Mouse (Mus musculus): Measurements from ENCODE around the gene Srsf11.

The Srsf11 gene

DNA sequence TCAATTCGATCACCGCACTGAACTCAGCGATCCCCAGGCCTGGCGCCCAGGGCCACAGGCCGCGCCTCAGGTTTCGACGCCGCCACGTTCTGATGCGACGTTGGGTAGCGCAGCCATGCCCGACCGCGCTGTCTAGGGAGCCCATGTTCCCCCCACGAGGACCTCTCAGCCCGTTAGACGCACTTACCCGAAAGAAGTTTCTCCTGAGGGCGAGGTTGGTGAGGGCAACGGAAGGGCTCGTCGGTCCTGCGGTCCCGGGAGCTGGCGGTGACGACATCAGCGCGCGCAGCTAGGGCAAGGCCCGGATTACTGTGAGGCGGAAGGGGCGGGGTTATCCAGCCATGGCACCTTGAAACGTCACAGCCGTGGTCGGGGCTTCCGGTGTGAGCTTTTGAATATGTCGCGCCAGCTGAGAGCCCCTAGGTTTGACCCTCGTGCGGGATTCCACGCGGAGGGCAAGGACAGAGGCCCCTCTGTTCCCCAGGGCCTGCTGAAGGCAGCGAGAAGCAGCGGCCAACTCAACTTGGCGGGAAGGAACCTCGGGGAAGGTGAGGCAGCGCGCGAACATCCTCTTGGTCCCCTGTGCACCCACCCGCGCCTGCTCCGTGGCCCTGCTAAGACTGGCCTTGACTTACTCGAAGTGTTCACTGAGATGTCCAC, at the start of gene Srsf11, which contains the start of gene Lrrc40:
Srsf11 (minus strand) TSS at position 311 of the 660 bp plus-strand sequence.
Lrrc40 (plus strand) TSS at position 334 of the 660 bp plus-strand sequence.
- peak; percentile 94 for DNase-seq (ENCODE audit: low read depth, low spot score)

DNA sequence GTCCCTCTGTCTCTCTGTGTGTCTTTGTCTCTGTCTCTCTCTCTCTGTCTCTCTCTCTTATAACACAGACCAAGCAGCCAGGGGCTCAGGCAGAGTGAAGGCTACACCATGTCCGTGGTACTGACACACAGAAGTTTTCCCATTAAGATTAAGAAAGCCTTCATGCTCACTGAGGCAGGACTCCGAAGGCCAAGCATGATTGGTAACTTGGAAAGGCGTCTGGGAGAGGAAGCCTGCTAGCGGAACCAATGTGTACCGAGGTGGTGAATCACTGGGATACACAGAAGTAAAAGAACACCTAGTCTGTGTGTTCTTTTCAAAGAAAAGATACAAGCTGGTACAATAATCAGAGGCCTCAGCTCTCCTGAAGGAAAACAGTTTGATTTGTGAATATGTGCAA, 41.4 kb upstream of the Srsf11 start:
- no peak for DNase-seq (ENCODE audit: low read depth, low spot score)

DNA sequence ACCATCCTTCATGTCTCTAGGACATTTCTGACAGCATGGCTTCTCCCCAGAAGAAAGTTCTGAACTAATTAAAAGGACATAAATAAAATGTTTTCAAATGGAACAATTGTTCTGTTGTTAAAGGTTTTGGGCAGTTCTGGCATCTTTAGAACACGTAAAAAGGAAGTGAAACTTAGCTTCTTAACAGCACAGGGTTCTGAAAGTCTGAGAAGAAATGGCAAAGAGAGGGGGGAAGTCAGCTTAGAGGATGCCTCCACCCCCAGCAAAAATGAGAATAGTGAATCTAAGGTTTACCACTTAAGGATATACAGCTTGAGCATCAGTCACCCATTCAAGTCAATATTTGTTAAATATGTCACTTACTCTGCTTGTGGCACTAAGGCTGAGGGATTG, 40.9 kb upstream of the Srsf11 start:
- no peak for DNase-seq (ENCODE audit: low read depth, low spot score)

GRCm38 (mm10) chr3:158076685-158077379, 40.4 kb upstream of the Srsf11 start:
- no peak for DNase-seq (ENCODE audit: low read depth, low spot score)

DNA sequence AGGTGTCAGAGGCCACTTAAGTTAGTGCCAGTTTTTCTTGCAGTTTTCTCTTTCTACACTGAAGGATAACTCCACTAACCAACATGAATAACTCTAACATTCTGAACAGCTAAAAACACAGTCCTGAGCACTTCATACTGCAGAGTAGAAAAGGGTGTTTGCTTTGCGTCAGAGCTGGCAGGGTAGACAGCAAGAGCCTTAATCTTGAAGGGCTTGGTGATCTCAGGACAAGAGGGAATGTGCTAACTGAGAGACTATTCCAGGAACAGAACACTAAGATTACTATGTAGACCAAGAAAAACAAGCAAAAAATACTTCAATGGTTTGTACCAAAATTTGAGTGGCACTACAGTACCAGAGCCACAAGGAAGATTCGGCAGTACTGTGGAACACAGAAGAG, 38.6 kb upstream of the Srsf11 start:
- DNase-seq (ENCODE audit: low read depth, low spot score): no peak

DNA sequence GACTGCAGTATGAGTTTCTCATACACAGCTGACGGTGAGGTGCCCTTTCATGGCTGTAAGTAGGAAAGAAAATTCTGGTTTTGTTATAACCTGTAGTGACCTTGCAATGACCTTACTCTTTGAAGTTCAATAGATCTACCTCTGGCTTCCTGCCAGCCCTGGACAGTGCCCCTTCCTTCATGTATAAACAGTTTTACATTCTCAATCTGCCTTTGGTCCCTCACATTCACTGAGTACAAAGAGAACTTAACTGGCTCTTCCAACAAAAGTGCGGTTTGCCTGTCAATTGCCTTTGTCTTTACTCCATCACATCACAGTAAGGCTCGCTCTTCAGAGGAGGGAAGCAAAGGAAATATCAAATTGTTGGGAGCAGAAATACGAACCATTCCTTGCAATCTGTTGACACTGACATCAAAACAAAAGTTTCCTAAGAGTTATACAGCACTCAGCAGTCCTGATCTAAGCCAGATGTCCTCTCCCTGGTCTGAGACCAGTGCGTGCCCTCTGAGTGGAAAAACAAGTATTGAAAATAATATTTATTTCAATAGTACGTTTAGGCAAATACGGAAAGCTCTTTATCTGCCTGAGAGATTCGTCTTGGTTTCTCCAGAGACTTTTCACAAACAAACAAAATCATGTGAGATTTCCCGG, 32.3 kb upstream of the Srsf11 start:
- DNase-seq (ENCODE audit: low read depth, low spot score): no peak

- DNase-seq (ENCODE audit: low read depth, low spot score): no peak
Observed at GRCm38 (mm10) chr3:158067916-158068315, 31.5 kb upstream of the Srsf11 start.

- no peak for DNase-seq (ENCODE audit: low read depth, low spot score)
Observed at GRCm38 (mm10) chr3:158065256-158065655, 28.8 kb upstream of the Srsf11 start.

GRCm38 (mm10) chr3:158061811-158062523, 25.5 kb upstream of the Srsf11 start:
- no peak for DNase-seq (ENCODE audit: low read depth, low spot score)

DNA sequence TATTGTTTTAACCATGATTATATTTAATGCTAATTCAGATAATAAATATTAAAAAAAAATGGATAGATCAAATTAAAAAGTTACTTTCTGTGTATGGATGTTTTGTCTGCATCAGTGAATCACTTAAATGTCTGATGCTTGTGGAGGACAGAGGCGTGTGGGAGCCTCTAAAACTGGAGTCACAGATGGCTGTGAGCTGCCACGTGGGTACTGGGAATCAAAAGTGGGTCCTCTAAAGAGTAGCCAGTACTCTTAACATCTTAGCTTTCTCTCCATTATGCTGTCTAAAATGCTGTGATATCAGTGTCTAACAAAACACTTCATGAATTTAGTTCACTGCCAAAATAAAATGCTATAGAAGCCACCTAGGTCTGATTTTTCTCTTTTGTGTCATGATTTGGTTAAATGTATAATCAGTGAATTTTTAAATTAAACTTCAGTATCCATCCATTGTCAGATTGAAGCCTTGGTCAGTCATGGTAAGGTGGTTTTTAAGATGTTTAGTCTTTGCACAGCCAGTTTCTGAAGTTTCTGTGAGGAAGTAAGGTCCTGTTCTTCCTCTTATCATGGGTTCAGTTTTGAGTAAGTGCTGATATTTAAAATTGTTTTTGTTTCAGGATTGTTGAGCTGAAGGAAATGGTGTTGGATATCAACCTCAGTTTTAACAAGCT, 24.3 kb upstream of the Srsf11 start:
- peak; percentile 53 for DNase-seq (ENCODE audit: low read depth, low spot score)

GRCm38 (mm10) chr3:158049508-158049907, 13.1 kb upstream of the Srsf11 start:
- no peak for DNase-seq (ENCODE audit: low read depth, low spot score)

DNA sequence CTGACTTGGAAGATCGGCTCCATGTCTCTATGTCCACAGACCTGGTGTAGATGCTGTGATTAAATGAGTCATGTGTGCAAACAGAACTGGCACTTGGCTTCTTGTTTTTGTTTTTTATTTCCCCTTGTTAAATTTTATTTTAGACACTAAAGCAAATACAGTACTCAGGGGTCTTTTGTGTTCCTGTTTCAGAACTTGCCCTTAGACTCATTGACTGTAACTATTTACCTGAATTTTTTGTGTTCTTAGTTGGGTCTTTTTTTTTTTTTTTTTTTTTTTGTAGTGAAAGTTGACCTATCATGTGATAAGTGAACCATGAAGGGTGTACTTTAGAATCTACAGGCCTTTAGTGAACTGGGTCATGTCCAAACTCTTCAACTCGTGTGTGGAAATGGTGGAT, 4.3 kb upstream of the Srsf11 start:
- DNase-seq (ENCODE audit: low read depth, low spot score): no peak

GRCm38 (mm10) chr3:158038106-158038505, 1.7 kb upstream of the Srsf11 start:
- no peak for DNase-seq (ENCODE audit: low read depth, low spot score)

GRCm38 (mm10) chr3:158035866-158036265, 573 bp downstream of the Srsf11 start:
- DNase-seq (ENCODE audit: low read depth, low spot score): no peak

- no peak for DNase-seq (ENCODE audit: low read depth, low spot score)
Observed at GRCm38 (mm10) chr3:158032106-158032505, 4.3 kb downstream of the Srsf11 start.

- peak; percentile 76 for DNase-seq (ENCODE audit: low read depth, low spot score)
Observed at GRCm38 (mm10) chr3:158031371-158031925, 5.0 kb downstream of the Srsf11 start.

DNA sequence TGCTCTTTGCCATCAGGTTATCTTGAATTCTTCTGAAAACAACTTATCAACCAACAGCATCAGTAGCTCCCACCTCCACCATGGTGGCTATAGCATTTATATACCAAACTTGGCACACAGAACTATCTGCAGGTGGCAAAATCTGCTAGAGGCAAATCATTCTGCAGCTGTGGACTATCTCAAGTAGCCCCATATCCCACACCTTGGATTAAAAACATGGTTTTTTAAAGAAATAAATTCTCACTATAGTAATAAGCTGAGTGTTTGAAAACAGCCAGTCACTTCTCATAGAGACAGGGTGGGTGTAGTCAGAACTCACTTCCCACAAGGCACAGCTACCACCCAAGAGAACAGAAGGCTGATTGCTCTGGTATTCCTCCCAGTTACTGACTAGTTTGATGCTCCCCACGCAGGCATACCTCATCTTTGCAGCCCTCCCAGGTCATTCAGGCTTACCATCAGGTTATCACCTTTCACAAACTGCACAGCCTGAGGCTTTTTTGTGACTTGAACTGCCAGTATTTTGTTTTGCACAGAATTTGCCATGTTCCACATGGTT, 26.6 kb downstream of the Srsf11 start:
- DNase-seq (ENCODE audit: low read depth, low spot score): no peak

DNA sequence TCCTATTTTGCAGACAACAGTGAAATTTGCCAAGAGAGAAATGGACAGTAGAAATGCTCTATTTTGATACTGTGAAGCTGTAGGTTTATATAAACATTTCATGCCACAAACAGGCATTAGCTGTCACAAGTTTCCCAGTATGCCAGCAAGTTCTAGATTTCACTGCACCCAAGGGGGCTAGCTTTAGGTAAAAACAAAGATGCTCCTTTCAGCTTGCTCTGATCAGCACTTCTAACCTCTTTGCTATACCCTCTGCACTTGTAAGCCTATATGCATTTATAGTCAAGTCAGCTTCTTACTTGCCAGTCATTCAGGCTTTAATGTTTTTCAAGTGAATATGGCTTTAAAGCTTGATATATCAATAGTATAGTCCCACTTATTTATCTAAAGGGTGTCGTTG, 27.8 kb downstream of the Srsf11 start:
- DNase-seq (ENCODE audit: low read depth, low spot score): no peak

DNA sequence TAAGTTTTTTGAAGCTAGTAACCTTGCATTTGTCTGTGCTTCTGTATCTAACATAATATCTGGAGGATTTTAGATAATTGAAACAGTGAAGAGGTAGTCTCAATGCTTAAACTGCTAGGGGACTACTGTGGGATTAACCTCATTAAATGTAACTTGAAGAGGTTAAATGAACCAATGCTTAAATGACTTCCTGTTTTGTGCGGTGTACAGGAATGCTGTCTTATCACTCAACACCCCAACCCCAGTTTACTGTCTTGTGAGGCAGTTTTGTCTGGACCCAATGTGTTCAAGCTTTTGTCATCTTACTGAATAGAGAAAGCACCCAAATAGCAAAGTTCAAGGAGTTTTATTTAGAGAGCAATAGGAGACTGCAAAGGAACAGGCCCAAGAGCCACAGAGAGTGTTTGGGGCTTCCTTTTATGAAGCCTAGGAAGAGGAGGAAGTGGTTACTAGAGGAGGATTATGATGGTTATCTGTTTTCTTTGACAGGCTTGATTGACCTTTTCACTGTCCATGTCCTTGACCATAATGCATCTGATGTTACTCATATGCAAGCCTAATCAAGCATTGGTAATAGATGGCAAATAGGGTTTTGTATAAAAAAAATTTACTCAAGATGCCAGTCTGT, 37.6 kb downstream of the Srsf11 start:
- DNase-seq (ENCODE audit: low read depth, low spot score): no peak

- DNase-seq (ENCODE audit: low read depth, low spot score): no peak
Observed at GRCm38 (mm10) chr3:157995726-157996125, 40.7 kb downstream of the Srsf11 start.

Measured in telencephalon, adult 2 months (tissue).